Mouse (Mus musculus): ENCODE measurements around the gene Fbxo4. TPM values are rescaled to one million over a fixed set of nuclear protein-coding genes. Genes with fewer than 3 reads are reported as not detected.

Gene Fbxo4
- polyA plus RNA-seq (2012; ENCODE audit: low replicate concordance), result 2.9 and 3.4 TPM in 2 replicates

DNA sequence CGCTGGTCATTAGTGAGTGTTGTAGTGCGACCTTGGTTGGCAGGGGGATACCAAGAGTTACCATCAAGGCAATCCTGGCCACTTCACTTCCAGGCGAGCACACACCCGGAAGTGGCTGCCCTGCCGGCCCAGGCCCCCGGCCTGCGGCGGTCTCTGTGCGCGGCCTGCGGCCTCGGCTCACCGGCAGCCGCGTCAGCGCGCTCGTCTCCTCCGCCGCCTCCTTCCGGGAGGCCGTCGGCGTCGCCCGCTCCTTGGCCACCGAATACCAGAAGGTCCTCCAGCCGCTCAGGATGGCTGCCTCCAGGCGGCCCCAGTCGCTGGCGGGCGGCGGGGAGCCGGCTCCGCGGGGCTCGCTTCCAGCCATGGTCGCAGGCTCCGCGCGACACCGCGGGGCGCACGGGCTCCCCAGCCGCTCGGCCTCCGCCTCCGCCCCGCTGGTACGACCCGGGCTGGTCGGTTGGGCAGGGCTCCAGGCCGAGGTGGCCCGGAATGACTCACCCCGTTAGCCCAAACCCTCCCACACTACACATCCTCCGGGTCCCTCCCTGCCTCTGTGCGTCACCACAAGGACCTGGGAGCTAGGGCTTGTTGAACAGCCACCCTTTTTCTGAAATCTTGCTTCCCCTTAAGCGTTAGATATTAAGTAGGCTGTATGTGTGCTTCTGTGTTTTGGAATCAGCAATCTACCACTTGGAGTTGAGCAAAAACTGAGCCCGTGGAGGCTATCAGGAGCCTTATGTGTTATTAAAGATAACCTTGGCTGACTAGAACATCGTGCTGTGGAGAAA is at the start of gene Fbxo4:
Gene Fbxo4, minus strand, starts transcription at position 513 of the 788 bp plus-strand sequence.

DNA sequence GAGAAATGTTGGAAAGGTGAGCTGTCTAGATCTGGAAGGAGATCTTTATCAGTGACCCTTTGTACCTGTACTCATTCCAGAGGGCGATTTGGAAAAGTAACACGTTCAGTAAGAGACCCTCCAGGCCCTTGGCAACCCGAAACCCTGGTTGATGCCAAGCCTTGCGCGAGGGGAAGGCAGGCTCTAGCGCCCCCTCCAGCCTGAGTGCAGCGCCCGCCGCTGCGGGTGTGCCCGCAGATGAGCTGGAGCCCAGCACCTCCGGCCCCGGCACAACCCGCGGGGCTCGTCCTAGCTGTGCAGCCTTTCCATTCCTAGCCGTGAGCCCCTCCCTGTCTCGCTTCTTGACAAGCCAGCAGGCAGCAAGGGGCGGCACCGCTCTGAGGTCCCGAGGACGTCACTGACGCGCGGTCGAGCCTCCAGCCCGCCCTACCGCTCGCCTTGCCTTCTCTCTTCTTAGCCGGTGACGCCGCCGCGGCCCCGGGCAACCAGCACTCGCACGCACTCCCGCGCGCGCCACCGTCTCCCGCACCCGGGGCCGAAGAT is 46.9 kb upstream of the Fbxo4 start, which contains the start of gene Oxct1:
Gene Oxct1, plus strand, starts transcription at position 153 of the 543 bp plus-strand sequence.

DNA sequence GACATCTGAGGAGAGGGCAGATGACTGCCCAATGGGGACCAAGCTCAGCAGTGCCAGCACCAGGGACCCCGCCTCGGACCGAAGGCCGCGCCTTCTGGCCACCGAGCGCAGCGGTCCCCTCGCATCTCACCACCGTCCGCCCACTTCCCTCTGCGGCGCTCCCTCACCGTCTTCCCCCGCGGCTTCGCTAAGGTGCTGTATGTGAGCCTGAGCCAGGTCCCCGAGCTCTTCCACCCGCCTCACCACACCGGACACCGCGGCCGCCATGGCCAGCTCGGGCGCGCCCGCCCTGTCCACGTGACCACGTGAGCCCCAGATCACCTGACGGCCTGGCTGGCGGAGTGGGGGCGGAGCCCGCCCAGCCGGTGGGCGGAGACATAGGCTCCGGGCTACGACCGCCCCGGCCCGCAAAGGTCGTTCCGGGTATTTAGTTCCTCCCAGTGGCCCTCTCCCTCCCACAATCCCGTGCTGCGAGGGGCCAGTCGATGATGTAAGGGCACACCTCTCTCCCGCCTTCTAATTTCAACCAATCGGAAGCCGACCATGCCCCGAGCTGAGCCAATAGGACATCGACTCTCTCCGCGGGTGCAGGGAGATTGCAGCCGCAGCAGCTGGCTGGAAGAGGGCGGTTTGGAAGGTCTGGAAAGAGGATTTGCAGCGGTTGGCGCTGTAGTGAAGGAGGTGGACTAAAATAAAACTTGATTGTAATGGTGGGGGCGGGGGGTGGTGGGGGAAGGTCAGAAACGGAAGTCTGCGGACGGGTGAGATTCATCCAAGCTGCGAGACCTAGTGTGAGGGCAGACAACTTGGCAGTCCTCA is 16.3 kb upstream of the Fbxo4 start, which contains the start of gene AW549877:
Gene AW549877, minus strand, starts transcription at position 297 of the 819 bp plus-strand sequence.

Other genes with a start within 250 kb of the Fbxo4 start
- gene AW549877, start 16.2 kb upstream of the Fbxo4 start, polyA plus RNA-seq (2012; ENCODE audit: low replicate concordance), result 0.56 and 1.6 TPM in 2 replicates
- 35.8 and 103 TPM in 2 replicates for gene Oxct1, start 46.8 kb upstream of the Fbxo4 start, polyA plus RNA-seq (2012; ENCODE audit: low replicate concordance)

Measured in leukemia stem cell, adult 10-12 weeks (primary cell).